Mouse (Mus musculus) adrenal gland, postnatal 36 days (tissue): ENCODE results near the gene Veph1. TPM values are rescaled to one million over a fixed set of nuclear protein-coding genes. Genes with fewer than 3 reads are reported as not detected.

Source experiments
- DNase-seq, 2 experiments: peaks; one replicate each; pipeline ENCODE4 v3.0.0; 2021; ENCODE audit warnings: mixed read lengths in 1 of 2
- total RNA-seq, 2 experiments: library from RNA; stranded (reverse); gene quantifications; 2 replicates each; pipeline ENCODE4 v1.2.3; 2021

Veph1 gene
- total RNA-seq, 2 experiments from 2014 or later: not detected

GRCm38 (mm10) chr3:66101074-66101473 lies 195.6 kb downstream of the Veph1 start:
- no peak for DNase-seq

- DNase-seq: no peak
These were observed 204.9 kb downstream of the Veph1 start for GRCm38 (mm10) chr3:66091746-66092145.

GRCm38 (mm10) chr3:66087608-66088007 lies 209.0 kb downstream of the Veph1 start:
- no peak for DNase-seq

GRCm38 (mm10) chr3:66083856-66084255 lies 212.8 kb downstream of the Veph1 start:
- DNase-seq: no peak

GRCm38 (mm10) chr3:66083407-66083806 lies 213.2 kb downstream of the Veph1 start:
- DNase-seq: no peak

- DNase-seq: no peak
These were observed 213.7 kb downstream of the Veph1 start for GRCm38 (mm10) chr3:66082975-66083374.

GRCm38 (mm10) chr3:66081363-66081736 lies 215.3 kb downstream of the Veph1 start:
- peak in 1 of 2 experiments; percentile 6 for DNase-seq

GRCm38 (mm10) chr3:66080631-66081362 lies 215.8 kb downstream of the Veph1 start:
- DNase-seq: no peak

- DNase-seq: peak; percentile 57 to 62
These were observed 216.8 kb downstream of the Veph1 start for GRCm38 (mm10) chr3:66079886-66080285.

GRCm38 (mm10) chr3:66078898-66079537 lies 217.6 kb downstream of the Veph1 start:
- no peak for DNase-seq

- peak; percentile 43 to 65 for DNase-seq
These were observed 218.5 kb downstream of the Veph1 start for GRCm38 (mm10) chr3:66078026-66078721.

GRCm38 (mm10) chr3:66070274-66070673 lies 226.4 kb downstream of the Veph1 start:
- no peak for DNase-seq

GRCm38 (mm10) chr3:66063881-66064280 lies 232.8 kb downstream of the Veph1 start:
- peak; percentile 38 to 73 for DNase-seq

- no peak for DNase-seq
These were observed 239.7 kb downstream of the Veph1 start for GRCm38 (mm10) chr3:66056912-66057311.

- DNase-seq: no peak
These were observed 241.0 kb downstream of the Veph1 start for GRCm38 (mm10) chr3:66055652-66056051.

GRCm38 (mm10) chr3:66050092-66050886 lies 246.3 kb downstream of the Veph1 start:
- no peak for DNase-seq

- DNase-seq: no peak
These were observed 255.7 kb downstream of the Veph1 start for GRCm38 (mm10) chr3:66040857-66041494.

GRCm38 (mm10) chr3:66035226-66035625 lies 261.4 kb downstream of the Veph1 start:
- DNase-seq: no peak

GRCm38 (mm10) chr3:66033346-66033745 lies 263.3 kb downstream of the Veph1 start:
- peak in 1 of 2 experiments; percentile 20 for DNase-seq

GRCm38 (mm10) chr3:66025454-66025853 lies 271.2 kb downstream of the Veph1 start:
- DNase-seq: no peak

GRCm38 (mm10) chr3:66024220-66024792 lies 272.3 kb downstream of the Veph1 start:
- no peak for DNase-seq
